Mouse (Mus musculus): Measurements from ENCODE around the gene Icmt.

Icmt gene

DNA sequence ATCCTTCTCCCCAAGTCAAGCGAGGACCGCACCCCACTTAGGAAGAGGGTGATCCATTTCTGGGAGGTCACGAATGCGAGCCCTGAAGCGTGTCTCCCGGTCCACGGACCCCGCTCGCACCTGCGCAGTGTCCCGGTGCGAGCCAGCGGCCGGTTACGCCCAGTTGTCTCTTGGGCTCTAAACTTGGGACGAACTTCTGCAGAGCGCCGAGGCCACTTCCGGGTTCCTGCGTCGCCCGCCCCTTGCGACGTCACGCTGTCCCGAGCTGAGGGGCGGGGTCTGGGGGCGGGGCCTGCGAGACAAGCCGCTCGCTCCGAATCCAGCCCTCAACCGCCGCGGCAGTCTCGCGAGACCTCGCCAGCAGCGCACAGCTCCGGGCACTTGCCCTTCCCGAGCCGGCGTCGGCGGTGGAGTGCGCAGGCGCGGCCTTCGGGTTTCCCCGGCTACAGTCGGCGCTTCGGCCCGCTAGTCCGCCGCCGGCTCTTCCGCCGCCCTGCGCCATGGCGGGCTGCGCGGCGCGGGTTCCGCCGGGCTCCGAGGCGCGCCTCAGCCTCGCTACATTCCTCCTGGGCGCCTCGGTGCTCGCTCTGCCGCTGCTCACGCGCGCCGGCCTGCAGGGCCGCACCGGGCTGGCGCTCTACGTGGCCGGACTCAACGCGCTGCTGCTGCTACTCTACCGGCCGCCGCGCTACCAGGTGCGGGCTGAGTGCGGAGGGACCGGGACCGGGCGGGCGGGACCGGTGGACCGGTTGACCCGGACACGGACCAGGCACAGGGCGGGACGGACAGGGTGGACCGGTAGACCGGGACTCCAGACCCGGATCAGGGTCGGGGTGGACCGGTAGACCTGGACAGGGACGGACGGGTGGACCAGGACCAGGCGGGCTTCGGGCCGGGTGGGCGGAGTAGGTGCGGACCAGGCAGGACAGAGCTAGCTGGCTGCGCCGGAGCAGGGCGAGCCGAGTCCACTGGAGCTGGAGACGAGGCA is at the start of gene Icmt:
Gene Icmt, plus strand, starts transcription at position 354 of the 988 bp plus-strand sequence.
- peak; percentile 99 to 100 for DNase-seq (ENCODE audit: low spot score in 2 of 2)

DNA sequence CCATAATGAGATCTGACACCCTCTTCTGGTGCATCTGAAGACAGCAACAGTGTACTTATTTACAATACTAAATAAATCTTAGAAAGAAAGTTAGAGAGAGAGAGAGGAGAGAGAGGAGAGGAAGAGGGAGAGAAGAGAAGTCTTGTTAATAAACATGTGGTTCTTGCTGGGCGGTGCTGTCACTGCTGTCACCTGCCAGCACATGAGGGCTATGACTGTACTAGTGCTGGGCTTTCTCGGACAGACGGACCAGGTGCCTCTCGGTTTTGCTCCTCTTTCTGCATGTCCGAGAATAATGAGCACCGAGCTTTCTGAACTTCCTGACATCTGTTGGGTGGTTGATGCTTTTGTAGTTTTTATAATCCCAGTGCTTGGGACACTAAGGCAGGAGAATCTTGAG is 46.4 kb upstream of the Icmt start:
- no peak for DNase-seq (ENCODE audit: low spot score in 2 of 2)

DNA sequence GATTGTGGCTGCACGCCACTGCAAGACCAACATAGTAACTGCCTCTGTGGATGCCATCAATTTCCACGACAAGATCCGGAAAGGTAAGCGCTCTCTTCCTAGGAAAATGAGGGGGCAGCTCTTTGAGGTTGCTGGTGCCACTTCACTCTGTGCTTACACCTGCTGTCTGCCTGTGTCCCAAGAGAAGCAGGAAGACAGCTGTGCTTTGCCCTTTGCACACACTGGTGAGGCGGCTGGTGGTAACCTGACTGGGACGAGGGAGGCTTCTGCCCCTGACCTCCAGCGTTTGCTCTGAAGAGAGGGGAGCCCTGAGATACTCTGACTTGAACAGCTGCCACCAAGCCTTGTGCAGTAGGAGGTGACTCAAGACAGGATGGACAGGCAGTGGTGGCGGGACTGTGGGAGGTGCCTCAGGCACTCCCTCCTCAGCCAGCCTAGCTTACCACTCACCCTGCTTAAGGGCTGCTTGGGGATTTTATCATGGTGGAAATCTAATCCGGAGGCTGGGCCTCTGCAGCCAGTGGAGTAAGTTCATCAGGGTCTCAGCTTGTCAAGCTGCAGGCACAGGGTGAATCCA is 43.8 kb upstream of the Icmt start:
- no peak for DNase-seq (ENCODE audit: low spot score in 2 of 2)

DNA sequence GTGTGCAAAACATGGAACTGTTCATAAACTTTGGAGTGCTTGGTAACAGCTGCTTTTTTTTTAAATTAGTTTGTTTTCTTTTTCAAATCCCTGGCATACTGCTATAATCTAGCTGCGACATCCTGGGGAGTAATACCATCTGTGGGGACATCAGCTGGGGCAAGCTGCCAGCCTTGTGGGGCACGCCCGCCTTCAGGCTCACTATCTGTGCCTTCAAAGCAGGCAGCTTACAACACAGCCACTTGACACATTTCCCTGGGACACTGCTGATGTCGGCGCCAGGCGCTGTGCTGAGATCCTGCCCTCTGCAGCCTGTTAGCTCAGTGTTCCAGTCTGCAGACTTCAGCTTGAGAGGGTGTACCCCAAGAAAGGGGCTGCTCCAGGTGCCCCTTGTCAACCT is 40.0 kb upstream of the Icmt start:
- peak; percentile 33 to 68 for DNase-seq (ENCODE audit: low spot score in 2 of 2)

DNA sequence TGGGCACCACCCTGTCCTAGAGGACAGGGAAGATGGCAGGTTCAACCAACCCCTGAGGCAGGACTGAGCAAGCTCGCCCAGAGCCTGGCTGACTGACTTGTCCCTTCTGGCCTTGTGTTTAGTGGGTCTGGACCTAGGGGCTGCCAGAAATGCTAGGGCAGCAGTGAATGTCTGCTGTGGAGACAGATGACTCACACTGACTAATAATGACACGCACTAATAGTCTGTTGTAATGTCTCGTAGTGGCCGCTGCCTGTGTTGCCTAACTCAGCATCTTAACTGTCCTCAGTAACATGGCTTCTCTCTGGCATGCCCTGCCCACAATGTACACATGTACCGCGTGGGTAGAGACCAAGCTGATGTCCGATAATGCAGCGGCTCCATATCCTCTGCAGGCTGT is 36.6 kb upstream of the Icmt start:
- no peak for DNase-seq (ENCODE audit: low spot score in 2 of 2)

DNA sequence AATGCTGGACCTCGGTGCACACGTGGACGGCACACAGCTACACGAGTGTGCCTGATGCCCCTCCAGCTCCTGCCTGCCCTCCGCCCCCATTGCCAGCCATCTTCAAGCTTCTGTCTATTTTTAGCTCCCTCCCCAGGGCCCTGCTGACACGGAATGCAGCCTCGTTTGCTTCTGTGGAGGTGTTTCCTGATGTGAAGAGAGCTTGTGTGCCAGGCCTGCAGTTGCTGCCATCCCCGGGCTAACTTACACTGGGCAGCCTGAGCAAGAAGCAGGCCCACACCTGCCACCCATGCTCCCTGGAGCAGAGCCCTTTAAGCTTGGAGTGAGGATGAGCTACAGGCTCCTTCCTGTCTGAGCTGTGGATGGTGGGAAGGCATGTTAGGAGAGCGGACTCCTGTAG is 34.8 kb upstream of the Icmt start:
- DNase-seq (ENCODE audit: low spot score in 2 of 2) = no peak

DNA sequence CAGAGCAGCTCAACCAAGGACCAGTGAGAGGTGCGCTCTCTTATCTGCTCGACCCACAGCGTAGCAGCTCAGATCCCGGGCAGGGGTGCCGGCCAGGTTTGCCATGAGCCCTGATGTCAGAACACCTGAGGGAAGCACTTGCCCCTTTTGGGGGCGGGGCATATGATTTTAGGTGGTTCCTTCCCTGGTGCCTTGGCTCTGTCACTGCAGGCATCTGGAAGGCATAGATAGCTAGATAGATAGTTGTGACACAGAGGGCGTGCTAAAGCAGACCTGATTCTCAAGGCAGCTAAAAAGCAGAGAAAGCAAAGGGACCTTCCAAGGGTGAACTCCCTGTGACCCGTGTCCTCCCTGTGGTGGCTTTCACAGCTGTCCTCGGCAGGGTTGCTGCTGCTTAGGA is 33.9 kb upstream of the Icmt start:
- no peak for DNase-seq (ENCODE audit: low spot score in 2 of 2)

DNA sequence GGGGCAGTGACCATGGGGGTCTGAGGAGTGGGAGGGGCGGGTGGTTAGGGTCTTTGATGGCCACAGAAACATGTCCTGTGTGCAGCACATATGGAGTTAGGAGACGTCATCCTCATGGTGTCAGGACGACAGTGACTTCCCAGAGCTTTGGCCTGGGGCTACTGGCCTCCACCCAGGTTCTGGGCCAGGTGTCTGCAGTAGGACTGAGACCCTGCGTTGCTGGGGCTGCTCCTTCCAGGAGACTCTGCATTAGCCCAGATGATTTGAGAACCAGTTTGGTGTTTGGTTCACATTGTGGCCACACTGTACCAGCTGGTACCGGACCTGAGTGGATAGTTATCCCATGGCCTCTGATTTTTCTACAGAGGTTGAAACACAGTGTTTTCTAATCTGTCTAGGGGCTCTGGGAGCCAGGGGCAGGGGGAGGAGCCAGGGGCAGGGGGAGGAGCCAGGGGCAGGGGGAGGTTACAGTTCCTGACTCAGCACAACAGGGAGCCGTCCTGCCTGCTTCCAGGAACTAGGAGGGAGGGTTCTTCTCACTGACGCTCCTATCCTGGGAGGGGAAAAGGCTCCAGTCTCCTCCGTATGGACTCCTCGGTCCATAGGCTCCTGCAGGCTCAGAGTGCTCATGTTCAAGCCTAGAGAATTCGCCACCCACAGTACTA is 33.4 kb upstream of the Icmt start:
- DNase-seq (ENCODE audit: low spot score in 2 of 2) = no peak

DNA sequence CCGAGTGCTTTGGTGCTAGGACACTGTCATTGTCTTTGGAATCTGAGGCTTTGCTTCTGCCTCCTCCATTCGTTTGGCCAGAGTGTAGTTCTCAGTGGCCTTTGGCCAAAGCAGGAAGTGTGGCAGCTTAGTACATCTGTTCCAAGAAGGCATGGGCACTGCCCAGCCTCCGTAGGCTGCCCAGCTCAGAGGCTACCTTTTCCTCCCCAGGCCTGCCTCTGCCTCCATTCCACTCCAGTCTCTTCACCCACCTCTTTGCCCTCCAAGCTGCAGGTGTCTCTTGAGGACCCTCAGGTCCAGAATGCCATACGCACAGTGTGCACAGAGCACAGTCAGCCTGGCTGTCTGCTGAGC is 32.9 kb upstream of the Icmt start:
- no peak for DNase-seq (ENCODE audit: low spot score in 2 of 2)

DNA sequence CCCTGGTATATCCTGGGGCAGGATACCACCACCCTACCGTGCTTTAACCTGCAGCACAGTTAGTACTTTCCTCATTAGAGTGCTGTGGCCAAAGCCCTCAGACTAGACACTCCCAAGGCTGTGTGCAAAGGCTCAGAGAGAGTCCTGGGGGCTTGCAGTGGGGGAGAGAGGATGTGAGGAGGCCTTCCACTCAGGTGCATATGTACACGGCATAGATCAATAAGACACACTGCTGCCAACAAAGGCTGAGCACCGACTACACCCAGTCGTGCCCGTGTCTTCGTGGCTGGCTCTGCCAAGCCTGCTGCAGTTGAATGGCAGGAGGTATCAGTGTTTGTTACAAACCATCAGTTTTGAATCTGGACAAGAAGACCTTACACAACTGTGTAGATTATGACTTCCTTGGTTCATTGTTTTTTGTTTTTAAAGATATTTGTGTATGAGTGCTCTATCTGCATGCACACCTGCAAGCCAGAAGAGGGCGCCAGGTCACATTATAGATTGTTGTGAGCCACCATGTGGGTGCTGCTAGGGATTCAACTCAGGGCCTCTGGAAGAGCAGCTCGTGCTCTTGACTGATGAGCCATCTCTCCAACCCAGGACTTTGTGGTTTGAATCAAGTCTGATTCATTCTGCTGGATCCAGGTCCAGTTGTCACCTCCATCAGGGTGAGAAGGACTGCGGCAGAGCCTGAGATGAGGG is 32.0 kb upstream of the Icmt start:
- no peak for DNase-seq (ENCODE audit: low spot score in 2 of 2)

DNA sequence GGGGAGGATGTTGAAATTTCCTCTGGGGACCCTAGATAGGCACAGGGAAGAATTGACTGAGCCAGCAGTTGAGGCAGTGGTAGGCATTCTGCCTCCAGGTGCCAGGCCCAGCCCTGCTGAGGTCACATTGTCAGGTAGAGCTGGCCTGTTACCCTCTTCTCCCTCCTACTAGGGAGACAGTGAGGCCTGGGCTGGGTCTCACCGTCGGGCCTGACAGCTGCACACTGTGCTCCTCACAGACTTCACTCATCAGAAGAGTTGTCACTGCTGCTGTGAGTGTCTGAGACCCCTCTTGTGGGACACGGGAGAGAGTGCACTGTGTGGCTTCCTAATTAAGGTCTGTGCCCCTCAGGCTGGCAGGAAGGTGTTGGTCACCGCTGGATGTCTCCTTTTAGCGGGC is 31.2 kb upstream of the Icmt start:
- DNase-seq (ENCODE audit: low spot score in 2 of 2) = no peak

DNA sequence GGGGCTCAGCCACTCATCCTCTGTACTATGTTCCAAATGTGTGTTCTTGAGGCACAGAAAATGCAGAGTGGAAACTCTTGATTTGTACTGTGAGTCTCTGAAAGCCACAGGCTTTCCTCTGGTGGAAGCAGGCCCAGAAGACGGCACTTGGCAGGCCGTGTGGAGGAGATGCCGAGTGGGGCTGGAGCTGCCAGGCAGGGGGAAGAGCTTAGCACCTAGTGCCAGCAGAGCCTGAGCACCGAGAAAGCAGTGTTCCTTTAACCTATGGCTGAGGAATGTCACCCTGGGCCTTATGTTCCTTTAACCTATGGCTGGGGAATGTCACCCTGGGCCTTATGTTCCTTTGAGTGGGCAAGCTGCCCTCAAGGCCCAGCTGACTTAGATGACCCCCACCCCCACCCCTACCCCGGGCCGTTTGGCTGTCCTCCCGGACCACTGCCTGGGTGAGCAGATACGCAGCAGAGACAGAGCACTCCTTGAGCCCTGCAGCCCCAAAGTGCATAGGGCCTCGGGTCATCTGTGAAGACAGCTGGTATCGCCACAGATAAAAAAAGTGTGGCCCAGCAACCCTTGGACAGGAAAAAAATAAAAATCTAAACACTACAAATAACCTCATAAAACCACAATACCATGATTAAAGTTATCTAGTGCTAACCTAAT is 30.7 kb upstream of the Icmt start:
- peak in 1 of 2 experiments; percentile 59 for DNase-seq (ENCODE audit: low spot score in 2 of 2)

DNA sequence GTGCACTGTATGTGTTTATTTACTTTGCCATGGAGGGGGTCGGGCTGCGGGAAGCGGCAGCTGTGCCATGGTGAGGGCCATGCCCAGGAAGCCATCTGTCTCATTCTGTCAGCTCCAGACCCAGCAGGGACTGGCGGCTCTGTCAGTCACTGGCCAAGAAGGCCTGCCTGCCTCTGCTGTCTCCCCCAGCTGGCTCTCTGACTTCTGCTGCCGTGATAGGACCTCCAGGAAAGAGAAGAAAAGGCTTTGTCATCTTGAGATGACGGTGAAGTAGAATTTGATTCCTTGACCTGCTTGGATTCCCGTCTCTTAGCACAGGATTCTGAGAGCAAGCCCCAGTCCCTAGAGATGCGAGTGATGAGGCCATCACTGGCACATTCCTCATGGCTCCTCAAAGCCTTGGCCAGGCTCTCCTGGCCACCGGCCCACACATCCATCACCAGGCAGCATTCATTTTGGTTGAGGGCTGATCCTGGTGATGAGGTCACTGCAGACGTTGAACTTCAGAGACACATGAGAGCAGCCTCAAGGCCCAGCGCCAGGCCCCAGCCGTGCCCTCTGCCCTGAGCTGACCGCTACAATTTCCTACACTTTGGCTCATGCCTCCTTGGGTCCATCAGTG is 29.2 kb upstream of the Icmt start:
- DNase-seq (ENCODE audit: low spot score in 2 of 2) = peak in 1 of 2 experiments; percentile 71

DNA sequence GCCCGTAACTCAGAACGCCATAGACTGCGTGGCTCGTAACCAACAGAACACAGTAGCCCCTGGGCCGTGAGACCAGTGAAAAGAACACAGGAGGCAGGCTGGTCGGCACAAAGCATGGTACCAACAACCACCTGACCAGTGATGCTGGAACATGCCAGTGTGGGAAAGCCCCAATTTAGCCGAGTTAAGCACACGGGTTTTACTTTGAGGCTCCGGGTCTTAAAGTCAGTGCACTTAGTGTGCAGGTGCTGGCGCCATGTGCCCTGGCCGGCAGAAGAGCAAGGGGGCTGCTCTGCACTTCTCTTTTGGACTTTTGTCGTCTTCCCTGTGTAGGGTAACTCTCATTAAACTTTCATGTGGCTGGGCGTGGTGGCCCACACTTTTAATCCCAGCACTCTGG is 27.1 kb upstream of the Icmt start:
- DNase-seq (ENCODE audit: low spot score in 2 of 2) = no peak

DNA sequence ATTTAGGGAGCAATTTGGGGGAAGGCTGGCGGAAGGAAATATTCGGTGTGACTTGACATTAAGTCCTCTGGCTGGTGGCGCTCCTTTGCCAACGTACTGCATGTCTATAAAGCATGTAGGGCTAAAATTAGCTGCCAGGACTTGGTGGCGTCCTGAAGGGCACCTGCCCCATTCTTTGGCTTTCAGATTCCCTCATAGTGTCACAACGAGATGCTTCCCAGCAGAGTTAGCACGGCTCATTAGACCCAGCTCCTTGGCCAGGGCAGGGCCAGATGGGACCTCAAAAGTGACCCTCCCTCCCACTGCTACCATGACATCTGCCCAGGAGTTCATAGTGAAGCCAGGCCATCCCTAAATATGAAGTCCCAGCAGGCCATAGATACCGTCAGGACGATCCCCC is 26.4 kb upstream of the Icmt start:
- DNase-seq (ENCODE audit: low spot score in 2 of 2) = no peak

DNA sequence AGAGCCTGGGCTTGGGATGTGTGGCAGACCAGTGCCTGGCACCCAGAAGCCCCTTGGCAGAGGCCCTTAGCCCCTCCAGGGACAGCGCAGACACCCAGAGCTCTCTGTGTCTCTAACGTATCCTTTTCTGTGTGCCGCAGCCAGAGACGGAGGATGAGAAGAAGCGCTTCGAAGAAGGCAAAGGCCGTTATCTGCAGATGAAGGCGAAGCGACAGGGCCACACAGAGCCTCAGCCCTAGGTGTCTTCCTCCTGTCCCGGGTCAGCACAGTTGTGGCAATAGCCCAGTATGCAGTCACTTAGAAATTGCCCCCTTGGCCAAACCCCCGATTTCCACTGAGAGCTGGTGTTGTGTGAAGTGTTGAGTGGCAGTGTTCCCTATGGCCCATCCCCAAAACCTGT is 25.7 kb upstream of the Icmt start:
- DNase-seq (ENCODE audit: low spot score in 2 of 2) = no peak

DNA sequence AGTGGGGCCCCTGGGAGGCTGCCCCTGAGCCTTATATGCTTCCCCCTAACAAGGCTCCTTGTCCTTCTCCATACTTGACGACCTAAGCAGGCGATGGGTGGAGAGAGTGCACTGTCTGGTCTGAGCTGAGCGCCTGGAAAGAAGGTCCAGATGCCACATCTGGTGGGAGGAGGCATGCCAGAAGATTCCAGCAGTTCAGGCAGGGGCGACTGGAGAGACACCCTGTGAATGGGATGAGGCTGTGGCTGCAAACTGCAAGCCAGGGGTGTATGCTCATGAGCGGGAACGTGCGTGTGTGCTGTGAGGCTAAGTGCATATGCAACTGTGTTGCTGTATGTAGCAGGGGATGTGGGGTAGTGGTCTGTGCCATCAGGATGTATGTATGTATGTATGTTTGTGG is 25.0 kb upstream of the Icmt start:
- DNase-seq (ENCODE audit: low spot score in 2 of 2) = no peak

DNA sequence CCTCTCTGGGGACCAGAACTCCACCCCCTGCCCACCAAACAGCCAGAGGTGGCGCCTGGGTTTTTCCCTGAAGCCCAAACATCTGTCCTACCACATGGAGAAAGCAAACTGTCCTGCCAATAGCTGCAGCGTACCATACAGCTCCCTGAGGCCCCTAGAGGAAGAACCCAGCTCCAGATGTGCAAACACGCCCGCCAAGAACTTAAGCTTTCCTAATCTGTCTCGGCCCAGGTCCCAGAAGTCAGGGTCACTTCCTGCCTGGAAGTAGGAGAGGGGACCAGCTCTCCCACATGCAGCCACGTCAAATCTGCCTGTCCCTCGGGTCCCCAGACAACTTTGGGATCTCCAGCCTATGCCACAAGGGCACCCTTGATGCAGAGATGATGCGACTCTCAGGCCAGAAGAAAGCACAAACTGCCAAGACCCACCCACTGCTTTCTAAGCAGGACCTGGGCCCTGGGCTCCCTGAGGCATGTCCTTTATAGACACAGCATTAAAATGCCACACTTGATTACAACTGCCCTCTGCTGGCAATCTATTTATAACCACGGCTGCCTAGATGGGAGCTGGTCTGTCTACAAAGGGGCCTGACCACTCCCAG is 24.5 kb upstream of the Icmt start:
- DNase-seq (ENCODE audit: low spot score in 2 of 2) = peak; percentile 44 to 75

DNA sequence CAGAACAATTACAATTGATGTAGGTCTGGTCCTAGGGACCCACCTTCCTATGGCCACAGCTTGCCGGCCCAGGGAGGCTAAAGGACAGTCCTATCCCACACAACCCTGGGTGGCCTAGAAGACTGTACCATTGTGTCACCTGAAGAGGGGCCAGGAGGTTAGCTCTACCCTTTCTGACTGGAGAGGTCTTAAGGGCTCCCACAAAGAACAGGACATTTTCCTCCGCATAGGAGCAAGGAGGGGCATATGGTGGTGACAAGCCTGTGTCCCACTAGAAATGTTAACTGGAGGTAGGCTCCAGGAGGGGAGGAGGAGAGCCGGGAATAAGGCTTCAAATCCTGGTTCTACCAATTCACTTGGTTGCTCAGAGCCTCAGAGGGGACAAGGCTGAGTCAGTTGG is 23.8 kb upstream of the Icmt start:
- no peak for DNase-seq (ENCODE audit: low spot score in 2 of 2)

DNA sequence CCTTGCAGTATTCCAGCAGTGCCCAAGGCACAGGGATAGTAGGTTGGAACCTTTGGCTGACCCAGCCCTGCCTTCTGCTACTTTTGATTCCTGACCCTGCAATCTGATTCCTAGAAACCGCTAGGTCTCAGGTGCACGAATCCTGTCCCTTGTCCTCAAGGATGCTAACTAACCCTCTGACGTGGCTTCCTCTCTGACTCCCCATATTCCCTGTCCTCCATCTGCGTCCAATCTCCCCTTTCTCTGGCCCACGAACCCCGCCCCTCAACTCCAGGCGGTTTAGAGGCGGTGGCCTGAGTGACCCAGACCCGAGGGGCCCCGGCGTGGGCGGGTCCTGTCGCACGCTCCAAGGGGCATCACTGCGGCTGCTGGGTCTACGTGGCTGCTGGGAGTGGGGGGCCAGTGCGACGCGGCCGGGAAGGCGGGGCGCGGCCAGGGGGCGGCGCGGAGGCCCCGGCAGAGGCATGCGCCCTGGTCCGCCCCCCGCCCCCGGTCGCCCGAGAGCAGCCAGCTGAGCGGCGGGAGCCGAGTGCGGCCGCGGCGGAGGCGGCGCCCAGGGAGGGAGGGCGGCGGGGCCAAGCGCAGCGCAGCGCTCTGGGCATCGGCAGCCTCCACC is 23.3 kb upstream of the Icmt start, which contains the start of gene Gpr153:
Gene Gpr153, plus strand, starts transcription at position 612 of the 616 bp plus-strand sequence.
- peak in 1 of 2 experiments; percentile 18 for DNase-seq (ENCODE audit: low spot score in 2 of 2)
